Mouse (Mus musculus) testis, adult 10 weeks (tissue): ENCODE data around the gene Cacnb4. TPM values are rescaled to one million over a fixed set of nuclear protein-coding genes. Genes with fewer than 3 reads are reported as not detected.

Experiments used
- polyA plus RNA-seq: library from polyadenylated mRNA; stranded (reverse); fragments of 350-450 nt; fragmentation: Illumina TruSeq; extraction: RNeasy Lipid Tissue Mini Kit (QIAGEN cat#74804); gene quantifications from one replicate; pipeline ENCODE4 v1.2.3, GENCODE M21; 2014; ENCODE audit warnings: low read depth, low replicate concordance

Gene Cacnb4
- polyA plus RNA-seq = 1.8 TPM

GRCm38 (mm10) chr2:52676023-52676912 lies at the start of gene Cacnb4:
Cacnb4 (minus strand) TSS chr2:52676831.

GRCm38 (mm10) chr2:52424747-52425522 lies 251.7 kb downstream of the Cacnb4 start, which contains the start of gene Arl5a:
Arl5a (minus strand) TSS chr2:52424901.

GRCm38 (mm10) chr2:52378448-52378804 lies 298.2 kb downstream of the Cacnb4 start, which contains the start of gene Neb:
Neb (minus strand) TSS chr2:52378474.

Other genes starting within 250 kb of the Cacnb4 start
- gene Stam2, start 65.5 kb upstream of the Cacnb4 start, polyA plus RNA-seq = 82.6 TPM
- 9.3 TPM for gene Fmnl2, start 181.0 kb upstream of the Cacnb4 start, polyA plus RNA-seq